Mouse (Mus musculus) heart, embryonic 14.5 days (tissue): Measurements from ENCODE around the gene Garnl3. TPM values are rescaled to one million over a fixed set of nuclear protein-coding genes. Genes with fewer than 3 reads are reported as not detected.

Source experiments
- ATAC-seq: fragments of 200-750 bp; cut with Nextera tagmentation; 2 replicates; pipeline ENCODE4 v1.8.0; 2017; ENCODE audit warnings: low read depth, moderate TSS enrichment; ENCODE audit not compliant: insufficient number of reproducible peaks, insufficient read depth, low FRiP score
- H3K27ac ChIP-seq, 2 experiments: fragments of 200-500 bp in 1 of 2; fragments of 300-500 bp in 1 of 2; sonication (generic) in 1 of 2; replicated peaks in 1 of 2; 2 replicates each; pipeline ENCODE4 v1.5.1; 2012 to 2014; ENCODE audit warnings: low read depth in 2 of 2, low read length in 2 of 2, control low read depth in 1 of 2, mild to moderate bottlenecking in 1 of 2, mixed read lengths in 1 of 2; ENCODE audit not compliant: control insufficient read depth in 1 of 2, insufficient read depth in 1 of 2
- H3K27me3 ChIP-seq: fragments of 300-500 bp; sonication (generic); 2 replicates; pipeline ENCODE4 v1.6.1; 2014; ENCODE audit warnings: mild to moderate bottlenecking, low read length, control low read depth; ENCODE audit not compliant: control insufficient read depth, insufficient read depth
- H3K36me3 ChIP-seq: fragments of 300-500 bp; sonication (generic); 2 replicates; pipeline ENCODE4 v1.6.1; 2014; ENCODE audit warnings: mild to moderate bottlenecking, control low read depth, low read length, mixed read lengths; ENCODE audit not compliant: control insufficient read depth, insufficient read depth
- H3K4me1 ChIP-seq, 2 experiments: fragments of 200-500 bp in 1 of 2; fragments of 300-500 bp in 1 of 2; sonication (generic) in 1 of 2; 2 replicates each; pipeline ENCODE4 v1.6.1; 2012 to 2014; ENCODE audit warnings: low read length in 2 of 2, control low read depth in 1 of 2, mixed read lengths in 1 of 2; ENCODE audit not compliant: control insufficient read depth in 2 of 2, insufficient read depth in 2 of 2
- H3K4me2 ChIP-seq: fragments of 300-500 bp; sonication (generic); 2 replicates; pipeline ENCODE4 v1.6.1; 2014; ENCODE audit warnings: mild to moderate bottlenecking, low read length
- H3K4me3 ChIP-seq, 2 experiments: fragments of 200-500 bp in 1 of 2; fragments of 300-500 bp in 1 of 2; sonication (generic) in 1 of 2; 2 replicates each; pipeline ENCODE4 v1.5.1; 2012 to 2014; ENCODE audit warnings: low read length in 2 of 2, mild to moderate bottlenecking in 2 of 2, control low read depth in 1 of 2, low read depth in 1 of 2, moderate library complexity in 1 of 2; ENCODE audit not compliant: control insufficient read depth in 1 of 2, insufficient read depth in 1 of 2
- H3K9ac ChIP-seq: fragments of 300-500 bp; sonication (generic); 2 replicates; pipeline ENCODE4 v1.6.1; 2014; ENCODE audit warnings: mild to moderate bottlenecking, low read length
- H3K9me3 ChIP-seq: fragments of 300-500 bp; sonication (generic); 2 replicates; pipeline ENCODE4 v1.6.1; 2016; ENCODE audit warnings: low read length, control low read depth; ENCODE audit not compliant: control insufficient read depth
- WGBS: fragments of 180-500 bp; shearing (Covaris S2); extraction: QIAGEN DNeasy Blood & Tissue Kit; methylation state at CpG from one replicate; pipeline ENCODE4 v1.1.7; 2014; 5-methylcytosine and 5-hydroxymethylcytosine counted together
- polyA plus RNA-seq: library from polyadenylated mRNA; unstranded; fragments of >200 nt; fragmentation: Nextera tagmentation; extraction: Ambion mirVana; gene quantifications from 2 replicates; pipeline ENCODE4 v1.2.1, GENCODE M21; 2014

Gene Garnl3
- polyA plus RNA-seq, 1 experiment from 2014 or later: 11.0 TPM

- no peak overlapping the region for H3K4me2 ChIP-seq
- no peak for ATAC-seq
- no peaks in the 10 kb centered on the region for H3K9me3 ChIP-seq
- no peaks in the 10 kb centered on the region for H3K36me3 ChIP-seq
- H3K4me3 ChIP-seq: no peak overlapping the region
- 26% methylated on average over 3 of the region's 3 CpGs for WGBS
- peaks cover 0 to 7% of the 10 kb centered on the region in 2 experiments; a peak in 2 of 4 replicates for H3K4me1 ChIP-seq
- H3K9ac ChIP-seq: no peak overlapping the region
- no peaks in the 10 kb centered on the region for H3K27me3 ChIP-seq
- H3K27ac ChIP-seq: no peak overlapping the region
Observed at GRCm38 (mm10) chr2:33045899-33046298, 85.6 kb downstream of the Garnl3 start.

- H3K4me2 ChIP-seq: no peak overlapping the region
- no peaks in the 10 kb centered on the region for H3K36me3 ChIP-seq
- H3K9me3 ChIP-seq: no peaks in the 10 kb centered on the region
- H3K4me1 ChIP-seq: peaks cover 0 to 4% of the 10 kb centered on the region in 2 experiments; a peak in 2 of 4 replicates
- H3K4me3 ChIP-seq: no peak overlapping the region
- WGBS: 71% methylated on average over 6 of the region's 6 CpGs
- H3K9ac ChIP-seq: no peak overlapping the region
- H3K27me3 ChIP-seq: no peaks in the 10 kb centered on the region
- H3K27ac ChIP-seq: no peak overlapping the region
- ATAC-seq: no peak
Observed at GRCm38 (mm10) chr2:33042781-33043180, 88.7 kb downstream of the Garnl3 start.

- no peak overlapping the region for H3K27ac ChIP-seq
- H3K9me3 ChIP-seq: no peaks in the 10 kb centered on the region
- no peaks in the 10 kb centered on the region for H3K36me3 ChIP-seq
- H3K4me3 ChIP-seq: no peak overlapping the region
- H3K4me1 ChIP-seq: no peaks in the 10 kb centered on the region
- no peak overlapping the region for H3K9ac ChIP-seq
- H3K27me3 ChIP-seq: no peaks in the 10 kb centered on the region
- no peak for ATAC-seq
- 59% methylated on average over 3 of the region's 3 CpGs for WGBS
- no peak overlapping the region for H3K4me2 ChIP-seq
Observed at GRCm38 (mm10) chr2:33041571-33041970, 89.9 kb downstream of the Garnl3 start.

GRCm38 (mm10) chr2:33037429-33037828 lies 94.0 kb downstream of the Garnl3 start:
- H3K27me3 ChIP-seq: no peaks in the 10 kb centered on the region
- no peak overlapping the region for H3K4me2 ChIP-seq
- H3K4me3 ChIP-seq: no peak overlapping the region
- H3K36me3 ChIP-seq: no peaks in the 10 kb centered on the region
- H3K4me1 ChIP-seq: no peaks in the 10 kb centered on the region
- no peak for ATAC-seq
- H3K27ac ChIP-seq: no peak overlapping the region
- 46% methylated on average over 1 of the region's 1 CpGs for WGBS
- no peak overlapping the region for H3K9ac ChIP-seq
- H3K9me3 ChIP-seq: no peaks in the 10 kb centered on the region

- ATAC-seq: no peak
- no peaks in the 10 kb centered on the region for H3K4me1 ChIP-seq
- 0 out of 2 replicates have a peak, but pooled peaks cover 7% of the 10 kb centered on the region for H3K36me3 ChIP-seq
- no peaks in the 10 kb centered on the region for H3K9me3 ChIP-seq
- no peak overlapping the region for H3K4me3 ChIP-seq
- 48% methylated on average over 1 of the region's 1 CpGs for WGBS
- H3K27me3 ChIP-seq: no peaks in the 10 kb centered on the region
- no peak overlapping the region for H3K4me2 ChIP-seq
- no peak overlapping the region for H3K9ac ChIP-seq
- no peak overlapping the region for H3K27ac ChIP-seq
Observed at GRCm38 (mm10) chr2:33035297-33035696, 96.2 kb downstream of the Garnl3 start.

GRCm38 (mm10) chr2:33033281-33033680 lies 98.2 kb downstream of the Garnl3 start:
- H3K36me3 ChIP-seq: 0 out of 2 replicates have a peak, but pooled peaks cover 7% of the 10 kb centered on the region
- no peak for ATAC-seq
- 86% methylated on average over 7 of the region's 7 CpGs for WGBS

GRCm38 (mm10) chr2:33032391-33033062 lies 98.9 kb downstream of the Garnl3 start:
- ATAC-seq: no peak
- Histone ChIP-seq H3K9ac (no peak overlapping the region), H3K4me3 (no peak overlapping the region), H3K4me1 (no peaks in the 10 kb centered on the region), H3K27me3 (no peaks in the 10 kb centered on the region), H3K4me2 (no peak overlapping the region), H3K36me3 (0 out of 2 replicates have a peak, but pooled peaks cover 7% of the 10 kb centered on the region), H3K27ac (no peak overlapping the region), H3K9me3 (no peaks in the 10 kb centered on the region)
- WGBS: 80% methylated on average over 5 of the region's 5 CpGs

More at GRCm38 (mm10) chr2:33033281-33033680, 98.2 kb downstream of the Garnl3 start:
- Histone ChIP-seq H3K27me3 (no peaks in the 10 kb centered on the region), H3K27ac (no peak overlapping the region), H3K4me3 (no peak overlapping the region), H3K9ac (no peak overlapping the region), H3K4me2 (no peak overlapping the region), H3K4me1 (no peaks in the 10 kb centered on the region), H3K9me3 (no peaks in the 10 kb centered on the region)

GRCm38 (mm10) chr2:33025040-33025439 lies 106.4 kb downstream of the Garnl3 start:
- H3K9me3 ChIP-seq: no peaks in the 10 kb centered on the region
- ATAC-seq: no peak
- no peak overlapping the region for H3K4me2 ChIP-seq
- peaks cover 4% of the 10 kb centered on the region; the same call in 1 of the 2 replicates for H3K36me3 ChIP-seq
- no peaks in the 10 kb centered on the region for H3K27me3 ChIP-seq
- 77% methylated on average over 4 of the region's 4 CpGs for WGBS
- H3K27ac ChIP-seq: 0 out of 4 replicates have a peak overlapping the region, but pooled peaks of 1 of the 2 experiments have one; percentile 14
- no peak overlapping the region for H3K9ac ChIP-seq
- peaks cover 0 to 2% of the 10 kb centered on the region in 2 experiments; a peak in 1 of 4 replicates for H3K4me1 ChIP-seq
- no peak overlapping the region for H3K4me3 ChIP-seq
